Mouse (Mus musculus) A20 (cell line): ENCODE results near the gene Gm20661.
A peak's percentile ranks its signal among the peaks of the same experiment; 100 is the strongest.

Experiments used
- DNase-seq: peaks from one replicate; pipeline ENCODE4 v3.0.0-alpha.2; 2011; ENCODE audit warnings: low read depth, low spot score

The Gm20661 gene

DNA sequence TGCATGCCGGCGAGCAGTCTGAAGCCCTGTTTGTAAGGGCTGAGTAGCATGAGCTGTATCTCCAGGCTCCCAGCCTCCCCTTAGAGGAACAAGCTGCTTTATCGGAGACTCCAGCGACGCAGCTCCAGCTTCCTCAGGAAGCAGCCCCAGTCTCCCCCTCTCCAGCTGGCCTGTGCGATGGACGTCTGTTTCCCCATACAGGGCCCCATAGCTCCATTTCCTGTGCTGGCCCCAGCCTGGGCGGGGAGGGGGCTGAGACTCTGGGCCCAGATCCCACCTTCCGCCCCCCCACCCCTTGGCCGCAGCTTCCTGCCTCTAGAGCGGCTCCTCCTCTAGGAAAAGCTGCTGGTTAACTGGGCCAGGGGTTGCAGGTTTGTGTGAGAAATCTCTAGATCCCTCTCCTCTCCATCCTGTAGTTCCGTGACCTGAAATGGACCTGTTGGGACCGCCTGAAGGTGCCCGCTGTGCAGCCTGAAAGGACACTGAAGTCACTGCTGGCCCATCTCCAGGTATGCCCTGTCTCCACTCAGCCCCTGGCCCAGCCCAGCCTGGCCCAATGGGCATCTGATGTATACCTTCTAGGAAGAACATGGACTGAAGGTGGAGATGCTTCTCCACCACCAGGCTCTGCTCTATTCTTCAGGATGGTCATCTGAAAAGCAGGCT, at the start of gene Gm20661:
Gene Gm20661 (plus strand): TSS at position 378 of the 666 bp plus-strand sequence.
- no peak for DNase-seq

DNA sequence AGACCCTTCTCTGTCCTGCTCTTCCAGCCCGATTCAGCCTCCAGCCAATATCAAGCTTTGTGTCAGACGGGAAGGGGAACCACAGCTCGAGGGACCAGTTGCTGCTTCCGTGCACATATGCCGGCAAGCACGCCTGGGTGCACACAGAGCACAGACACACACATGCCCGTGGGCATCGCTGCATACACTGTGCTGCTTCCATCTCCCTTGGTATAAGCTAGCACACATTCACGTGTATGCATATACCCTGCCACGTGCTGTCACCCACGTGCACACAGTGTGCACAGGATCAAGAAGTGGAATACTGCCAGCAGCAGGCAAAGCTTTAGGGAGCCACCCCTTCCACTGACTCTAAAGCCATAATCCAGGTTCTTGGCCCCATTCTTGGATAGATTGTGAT, 48.7 kb upstream of the Gm20661 start:
- DNase-seq: peak; percentile 50

DNA sequence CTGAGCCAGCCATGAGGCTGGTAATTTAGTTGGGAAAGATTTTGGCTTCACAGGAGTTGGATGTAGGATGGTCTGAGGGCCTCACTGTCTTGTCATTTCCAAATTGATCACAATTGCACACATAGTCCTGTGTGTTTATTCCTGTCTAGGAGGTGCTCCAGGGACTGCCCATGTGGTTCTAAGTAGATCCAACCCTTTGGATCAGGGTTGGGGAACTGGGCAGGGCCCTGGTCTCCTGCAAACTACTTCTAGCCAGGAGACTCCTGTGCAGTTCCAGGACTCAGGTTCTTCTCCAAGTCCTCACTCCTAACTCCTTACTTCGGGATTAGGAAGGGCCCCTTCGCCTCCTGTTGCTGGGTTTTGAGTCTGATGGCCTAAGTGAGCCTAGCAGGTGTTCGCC, 47.5 kb upstream of the Gm20661 start, which contains the start of gene Camkv:
Gene Camkv (plus strand): TSS at position 301 of the 400 bp plus-strand sequence.
- no peak for DNase-seq

DNA sequence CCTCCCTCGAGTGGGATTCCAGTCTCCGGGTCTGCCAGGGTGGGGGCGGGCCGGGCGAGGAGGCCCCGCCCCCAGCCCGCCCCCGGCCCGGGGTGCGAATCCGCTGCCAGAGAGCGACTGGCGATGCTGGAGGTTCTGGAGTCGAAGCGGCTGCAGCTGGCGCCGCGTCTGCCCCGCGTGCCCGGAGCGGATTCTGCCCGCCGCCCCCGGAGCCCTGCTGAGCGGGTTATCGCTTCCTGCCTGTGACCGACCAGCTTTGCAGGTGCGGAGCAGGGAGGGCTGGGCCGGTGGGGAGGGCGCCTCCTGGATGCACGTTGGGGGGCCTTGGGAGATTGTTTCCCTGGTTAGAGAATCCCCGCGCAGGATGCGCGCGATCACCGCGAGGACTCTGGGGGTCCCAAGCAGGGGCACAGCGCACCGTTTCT, 47.1 kb upstream of the Gm20661 start:
- DNase-seq: peak; percentile 51

DNA sequence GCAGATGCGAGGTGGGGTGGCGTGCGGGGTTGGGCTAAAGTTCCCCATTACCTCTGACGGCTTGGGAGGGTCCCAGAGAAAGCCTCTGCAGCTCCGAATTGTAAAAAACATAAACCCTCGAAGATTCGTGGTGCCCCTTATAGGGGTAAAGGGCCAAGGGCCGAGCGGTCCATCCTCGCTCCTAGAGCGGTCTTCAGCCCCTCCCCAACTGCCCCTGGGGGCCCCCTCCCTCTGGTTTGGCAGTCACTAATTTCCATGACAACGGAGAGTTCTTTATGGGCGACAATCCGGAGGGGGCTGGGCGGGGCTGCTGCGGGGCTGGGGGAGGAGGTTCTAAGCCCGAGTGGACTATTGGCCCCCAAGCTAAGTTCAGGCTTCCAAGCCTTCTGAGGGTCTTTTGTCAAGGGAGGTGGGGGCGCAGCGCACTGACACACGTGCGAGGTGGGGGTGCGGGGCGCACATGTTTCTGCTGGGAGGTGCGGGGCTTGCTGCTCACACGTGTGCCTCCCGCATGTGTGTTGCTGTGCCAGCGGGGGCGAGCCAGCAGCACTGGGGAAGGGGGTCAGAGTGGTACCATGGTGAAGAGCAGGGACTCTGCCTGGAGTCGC, 46.5 kb upstream of the Gm20661 start:
- DNase-seq: no peak

DNA sequence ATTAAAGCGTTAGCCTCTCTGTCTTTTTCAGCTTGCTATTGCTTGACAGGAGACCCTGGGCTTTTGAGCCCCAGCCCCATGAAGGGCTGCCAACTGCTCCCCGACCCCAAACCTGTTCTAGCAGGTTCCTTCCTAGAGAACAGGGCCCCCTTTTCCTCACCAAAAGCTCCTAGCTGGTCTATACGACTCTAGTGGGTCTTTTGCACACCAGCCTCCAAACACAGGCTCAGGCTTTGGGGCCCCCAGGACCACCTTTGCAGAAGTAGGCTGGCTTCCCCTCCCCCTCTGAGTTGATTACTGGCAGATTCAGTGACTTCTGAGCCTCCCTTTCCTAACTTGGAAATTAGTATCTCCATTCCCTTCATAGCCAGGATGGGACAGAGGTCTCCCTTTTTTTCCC, 46.0 kb upstream of the Gm20661 start:
- no peak for DNase-seq

DNA sequence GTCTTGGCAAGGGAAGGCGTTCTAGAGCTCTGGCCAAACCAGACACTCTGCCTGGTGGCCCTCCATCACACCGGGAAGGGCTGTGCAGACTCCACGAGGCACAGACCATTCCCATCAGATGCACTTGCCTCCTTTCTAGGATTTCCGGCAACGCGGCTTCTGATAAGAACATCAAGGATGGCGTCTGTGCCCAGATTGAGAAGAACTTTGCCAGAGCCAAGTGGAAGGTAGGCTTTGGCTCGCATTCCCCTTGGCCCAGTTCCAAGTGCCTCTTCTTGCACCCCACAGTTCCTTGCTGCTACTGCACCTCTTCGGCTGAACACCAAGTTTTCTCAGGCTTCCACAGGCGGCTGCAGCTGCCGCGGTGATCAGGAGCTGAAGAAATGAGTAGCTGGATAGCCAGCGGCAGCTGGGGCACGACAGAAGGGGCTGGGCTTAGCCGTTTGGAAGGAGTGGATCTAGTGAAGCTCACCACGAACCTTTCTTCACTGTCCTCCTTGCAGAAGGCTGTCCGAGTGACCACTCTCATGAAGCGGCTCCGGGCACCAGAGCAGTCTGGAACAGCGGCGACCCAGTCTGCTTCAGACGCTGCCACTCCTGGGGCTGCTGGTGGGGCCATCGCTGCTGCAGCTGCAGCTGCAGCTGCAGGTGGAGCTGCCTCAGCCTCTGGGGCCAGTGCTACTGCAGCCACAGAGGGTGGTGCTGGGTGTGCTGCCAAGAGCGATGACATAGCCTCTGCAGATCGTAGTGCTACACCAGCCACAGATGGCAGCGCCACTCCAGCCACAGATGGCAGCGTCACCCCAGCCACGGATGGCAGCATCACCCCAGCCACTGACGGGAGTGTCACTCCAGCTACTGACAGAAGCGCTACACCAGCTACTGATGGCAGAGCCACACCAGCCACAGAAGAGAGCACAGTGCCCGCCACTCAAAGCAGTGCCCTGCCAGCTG, 35.3 kb upstream of the Gm20661 start:
- DNase-seq: peak; percentile 18

DNA sequence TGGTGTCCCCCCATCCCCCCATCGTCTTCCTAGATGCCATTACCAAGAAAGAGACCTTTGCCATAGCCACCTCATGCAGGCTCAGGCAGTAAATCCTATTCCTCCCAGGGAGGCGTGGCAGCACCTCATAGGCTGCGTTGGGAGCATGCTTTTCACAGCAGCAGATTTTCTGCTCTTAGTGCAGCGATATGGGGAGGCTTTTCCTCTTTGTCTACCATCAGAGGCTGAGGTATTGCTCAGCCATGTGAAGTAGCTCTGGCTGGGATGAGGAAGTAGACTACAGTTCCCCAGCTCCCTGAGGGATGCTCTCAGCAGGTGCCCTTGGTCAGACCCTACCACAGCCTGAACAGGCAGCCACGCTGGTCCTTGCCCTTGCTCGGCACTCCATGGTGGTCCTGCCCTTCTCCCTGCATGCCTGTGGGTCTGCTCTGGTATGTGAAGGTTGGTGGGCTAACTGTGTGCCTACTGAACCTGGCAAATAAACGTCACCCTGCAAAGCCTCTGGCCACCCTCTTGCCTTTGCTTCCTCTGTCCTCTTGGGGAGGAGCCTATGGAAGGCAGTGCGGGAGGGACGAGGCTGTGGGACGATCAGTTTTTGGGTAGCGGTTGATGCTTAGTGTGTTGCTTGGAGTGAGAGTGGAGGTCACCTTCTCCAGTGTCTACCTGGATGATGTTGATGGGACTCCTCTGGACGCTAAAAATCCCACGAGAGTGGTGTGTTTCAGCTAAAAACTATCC, 33.5 kb upstream of the Gm20661 start:
- DNase-seq: no peak

DNA sequence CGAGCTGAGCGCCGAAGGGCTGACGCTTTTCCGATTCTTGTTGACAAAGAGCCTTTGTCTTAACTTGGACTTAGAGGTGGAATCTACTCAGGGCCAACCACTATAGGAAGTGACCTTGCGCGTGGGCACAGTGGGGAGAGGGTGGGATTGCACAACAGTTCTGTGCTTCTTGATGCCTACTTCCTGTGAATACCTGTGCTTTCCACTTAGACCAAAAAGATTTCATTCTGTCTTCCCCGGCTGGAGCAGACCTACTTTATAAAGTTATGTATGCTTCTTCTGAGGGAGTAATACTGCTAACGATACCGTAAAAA, 33.0 kb upstream of the Gm20661 start, which contains the start of gene Traip:
Gene Traip (plus strand): TSS at position 215 of the 314 bp plus-strand sequence.
- DNase-seq: no peak

DNA sequence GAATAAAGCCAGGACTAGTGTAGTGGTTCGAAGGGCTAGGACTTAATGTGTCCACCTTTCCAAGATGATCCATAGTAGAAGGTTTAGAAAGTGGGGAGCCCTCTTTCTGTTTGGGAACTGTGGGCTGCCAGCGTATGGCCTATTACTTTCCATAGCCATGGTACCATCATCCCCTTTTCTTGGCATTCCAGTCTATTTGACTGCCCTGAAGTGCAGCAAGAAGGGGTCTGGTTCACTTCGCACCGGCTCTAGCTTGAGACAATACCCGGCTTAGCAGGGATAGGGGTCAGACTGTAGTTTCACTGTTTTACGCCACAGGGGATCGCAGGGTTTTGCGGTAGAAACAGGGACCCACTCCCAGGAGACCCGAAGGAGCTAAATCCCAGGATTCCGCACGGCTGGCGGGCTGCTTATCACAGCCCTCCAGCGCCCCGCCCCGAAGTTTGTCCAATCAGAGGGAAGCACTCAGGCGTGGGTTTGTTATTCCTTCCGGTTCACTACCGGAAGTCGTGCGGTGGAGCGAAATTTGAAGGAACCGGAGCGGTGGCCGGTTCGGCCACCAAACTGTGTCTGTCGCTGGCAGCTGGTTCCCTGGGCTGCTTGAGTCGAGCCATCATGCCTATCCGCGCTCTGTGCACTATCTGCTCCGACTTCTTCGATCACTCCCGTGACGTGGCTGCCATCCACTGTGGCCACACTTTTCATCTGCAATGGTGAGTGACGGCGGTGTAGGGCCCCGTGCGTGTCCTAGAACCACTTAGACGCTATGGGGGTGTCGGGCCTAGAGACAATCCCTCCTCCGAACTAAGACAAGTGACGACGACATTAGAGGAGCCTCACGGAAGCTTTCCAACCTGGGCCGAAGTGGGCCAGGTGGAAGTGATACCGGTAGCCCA, 32.1 kb upstream of the Gm20661 start:
- peak; percentile 82 for DNase-seq

DNA sequence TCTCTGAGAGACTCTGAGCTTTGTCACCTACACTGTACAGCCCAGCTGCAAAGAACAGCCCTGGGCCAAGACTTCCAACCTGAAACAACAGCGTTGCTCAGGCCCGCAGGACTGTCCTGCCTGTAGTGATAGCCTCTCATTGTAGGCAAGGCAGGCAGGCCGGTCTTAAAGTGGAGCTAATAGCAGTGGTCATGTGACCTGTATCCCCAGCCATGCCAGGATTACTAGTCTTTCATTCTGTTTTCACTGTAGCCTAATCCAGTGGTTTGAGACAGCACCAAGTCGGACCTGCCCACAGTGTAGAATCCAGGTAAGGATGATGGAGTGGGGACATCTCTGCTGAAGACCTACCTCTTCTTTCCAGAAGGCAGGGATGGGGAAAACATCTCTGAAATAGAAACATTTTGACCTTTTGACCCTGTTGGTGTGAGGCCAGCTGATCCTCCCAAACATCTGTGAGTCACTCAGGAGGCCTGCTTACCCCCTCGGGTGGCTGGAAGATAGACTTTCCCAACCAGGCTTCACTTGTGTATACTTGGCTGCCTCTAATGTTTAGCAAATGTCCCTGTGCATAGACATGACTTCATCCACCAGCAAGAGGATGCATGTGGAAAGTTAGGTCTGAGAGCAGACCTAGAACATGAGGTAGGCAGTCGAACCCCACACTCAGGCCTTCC, 27.1 kb upstream of the Gm20661 start:
- no peak for DNase-seq

DNA sequence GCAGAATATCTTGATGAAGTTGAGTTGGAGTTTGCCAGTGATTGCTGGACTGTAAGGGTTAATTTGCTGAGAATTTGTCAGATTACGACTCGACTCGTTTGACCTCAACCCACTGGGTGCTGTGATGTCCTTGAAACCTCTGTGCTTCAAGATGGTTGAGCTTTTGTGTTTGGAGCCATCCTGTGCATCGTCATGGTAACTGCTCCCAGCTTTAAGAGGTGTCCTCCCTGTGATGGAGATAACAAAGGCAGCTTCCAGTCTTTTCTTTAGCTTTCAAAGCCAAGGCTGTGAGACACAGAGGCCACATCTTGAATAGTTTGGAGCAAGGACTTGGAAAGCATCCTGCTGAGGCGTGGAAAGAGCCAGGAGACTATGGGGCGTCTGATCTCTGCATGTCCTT, 25.7 kb upstream of the Gm20661 start:
- no peak for DNase-seq

DNA sequence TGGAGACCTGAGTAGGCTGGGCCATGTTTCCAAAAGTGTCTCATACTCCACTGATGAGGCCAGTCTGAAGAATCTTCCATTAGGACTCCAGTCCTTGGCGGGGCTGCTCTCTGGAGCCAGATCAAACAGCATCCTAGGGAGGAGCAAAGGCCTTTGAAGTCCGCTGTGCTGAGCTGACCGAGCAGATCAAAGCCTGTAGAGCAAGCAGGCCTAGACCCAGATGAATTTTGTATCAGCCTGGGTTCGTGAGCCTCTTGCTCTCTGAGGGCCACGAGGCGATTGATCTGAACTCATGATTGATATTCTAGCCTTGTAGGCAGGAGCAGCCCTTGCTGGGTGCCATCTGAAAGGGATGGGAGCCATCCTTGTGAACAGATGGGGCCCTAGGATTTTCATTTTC, 23.0 kb upstream of the Gm20661 start:
- DNase-seq: no peak

DNA sequence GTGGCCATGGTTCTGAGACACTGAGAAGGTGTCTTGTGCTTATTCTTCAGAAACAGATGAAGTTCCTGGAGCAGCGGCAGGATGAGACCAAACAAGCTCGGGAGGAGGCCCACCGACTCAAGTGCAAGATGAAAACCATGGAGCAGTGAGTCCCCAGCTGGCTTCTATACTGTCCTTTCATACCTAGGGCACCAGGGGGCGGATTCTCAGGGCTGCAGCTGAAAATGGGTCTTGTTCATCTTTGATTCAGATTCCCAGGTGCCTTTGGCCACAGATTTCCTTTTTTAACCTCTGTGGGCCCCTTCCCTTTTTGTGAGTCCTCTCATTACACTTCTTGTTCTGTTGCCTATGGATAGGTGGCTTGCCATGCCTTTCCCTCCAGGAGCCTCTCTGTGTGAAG, 21.9 kb upstream of the Gm20661 start:
- DNase-seq: peak; percentile 36

DNA sequence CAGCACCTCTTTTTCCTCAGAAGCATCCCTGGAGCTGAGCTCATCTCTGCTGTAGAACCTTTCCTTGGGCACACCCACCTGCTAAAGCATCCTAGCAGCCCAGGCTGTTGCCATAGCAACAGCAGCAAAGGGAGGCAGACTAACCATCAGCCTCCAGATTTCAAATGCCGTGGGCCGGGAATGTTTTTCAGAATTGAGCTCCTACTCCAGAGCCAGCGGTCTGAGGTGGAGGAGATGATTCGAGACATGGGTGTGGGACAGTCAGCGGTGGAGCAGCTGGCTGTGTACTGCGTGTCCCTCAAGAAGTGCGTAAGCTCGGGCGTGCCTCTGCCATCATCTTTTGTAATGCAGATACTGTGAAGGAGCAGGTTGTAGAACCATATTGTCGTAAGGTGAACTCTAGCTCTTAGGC, 21.5 kb upstream of the Gm20661 start:
- no peak for DNase-seq

DNA sequence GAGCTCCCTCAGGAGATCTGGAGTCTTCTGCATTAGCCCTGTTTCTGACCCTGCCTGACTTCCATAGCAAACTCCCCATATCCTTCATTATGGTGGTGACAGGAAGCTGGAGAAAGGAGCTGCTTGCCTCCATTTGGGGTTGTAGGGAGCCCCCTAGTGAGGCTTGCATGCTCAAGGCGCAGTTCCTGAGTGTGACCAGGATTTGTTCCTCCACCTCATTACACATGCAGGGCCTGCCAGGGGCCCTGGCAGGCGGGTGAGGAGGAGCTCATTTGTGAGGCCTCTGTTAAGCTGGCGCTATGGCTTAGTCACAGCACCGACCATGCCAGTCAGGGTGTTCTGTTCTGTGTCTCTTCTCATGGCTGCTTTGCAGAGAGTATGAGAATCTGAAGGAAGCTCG, 21.0 kb upstream of the Gm20661 start:
- no peak for DNase-seq

DNA sequence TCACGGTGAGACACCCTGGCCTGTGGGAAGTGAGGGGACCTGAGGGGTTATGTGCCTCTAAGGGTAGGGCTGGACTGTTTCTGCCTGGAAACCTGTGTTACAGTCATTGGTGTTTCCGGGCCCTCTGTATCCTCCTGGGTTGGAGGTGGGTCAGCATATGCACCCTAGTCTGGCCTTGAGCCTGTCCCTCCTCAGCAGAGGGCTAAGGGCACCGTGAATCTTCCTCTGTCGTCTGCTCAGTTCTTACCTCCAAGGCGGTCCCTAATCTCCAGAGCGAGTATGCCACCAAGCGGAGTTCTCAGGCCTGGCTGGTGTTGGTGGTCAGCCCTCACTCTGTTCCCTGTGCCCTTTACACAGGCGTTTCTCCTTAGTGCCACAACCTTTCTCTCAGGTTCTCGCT, 19.9 kb upstream of the Gm20661 start:
- DNase-seq: no peak

DNA sequence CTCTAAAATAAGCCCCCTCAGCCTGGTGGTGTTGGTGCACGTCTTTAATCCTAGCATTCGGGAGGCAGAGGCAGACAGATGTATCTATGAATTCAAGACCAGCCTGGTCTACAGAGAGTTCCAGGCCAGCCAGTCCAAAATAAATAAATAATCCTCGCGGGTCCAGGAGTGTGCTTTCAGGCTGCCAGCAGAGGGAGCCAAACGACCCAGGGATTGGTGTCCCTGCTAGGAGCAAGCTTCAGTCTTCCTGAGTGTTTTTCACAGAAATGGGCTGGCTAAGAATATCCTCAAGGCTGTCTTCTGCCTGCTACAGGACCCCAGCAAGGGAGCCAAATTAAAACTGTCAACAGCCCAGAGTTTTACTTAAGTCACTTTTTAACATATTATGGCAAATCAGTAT, 19.2 kb upstream of the Gm20661 start:
- DNase-seq: peak; percentile 74

DNA sequence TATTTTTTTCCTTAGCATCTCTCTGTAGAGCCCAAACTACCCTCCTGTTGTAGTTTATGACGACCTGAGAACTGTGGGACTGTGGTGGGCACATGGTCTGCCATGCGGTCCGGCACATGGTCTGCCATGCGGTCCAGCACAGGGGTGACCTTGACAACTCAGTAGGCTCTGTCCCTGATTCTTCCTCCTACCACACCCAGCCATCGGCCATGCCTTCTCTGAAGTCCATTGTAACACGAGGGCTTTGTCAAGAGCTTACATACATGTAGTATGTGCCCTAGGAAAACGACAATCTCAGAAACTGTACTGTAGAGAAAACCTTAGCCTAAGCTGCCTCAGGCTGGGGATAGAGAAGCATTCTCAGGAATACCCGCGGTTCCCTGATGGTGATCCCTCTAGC, 18.2 kb upstream of the Gm20661 start:
- DNase-seq: no peak

DNA sequence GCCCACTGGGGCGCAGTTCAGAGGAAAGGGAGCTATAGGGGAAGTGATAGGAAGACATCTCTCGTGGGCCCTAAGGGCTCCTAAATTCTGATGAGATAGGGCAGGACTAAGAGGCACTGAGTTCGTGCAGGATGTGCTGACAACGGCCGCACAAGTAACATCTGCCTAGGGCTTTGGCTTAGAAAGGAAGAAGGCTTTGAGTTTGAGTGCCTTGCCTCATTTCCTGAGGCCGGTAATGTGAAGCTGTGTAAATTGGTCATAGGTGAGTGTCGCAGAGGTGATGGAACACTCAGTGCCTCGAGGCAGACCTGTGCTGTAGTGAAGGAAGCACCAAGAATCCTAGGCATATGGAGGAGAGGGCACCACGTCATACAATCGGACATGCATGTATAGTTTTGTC, 16.2 kb upstream of the Gm20661 start:
- DNase-seq: no peak
